Mouse (Mus musculus) lung, embryonic 14.5 days (tissue): ENCODE results near the gene H2-Q7. TPM values are rescaled to one million over a fixed set of nuclear protein-coding genes. Genes with fewer than 3 reads are reported as not detected.
"Not testable (repeated sequence)": the region's sequence is repeated elsewhere in the genome, so short reads cannot be mapped to it uniquely, and the experiment has no call there.

Experiments
- ATAC-seq: fragments of 200-750 bp; cut with Nextera tagmentation; 2 replicates; pipeline ENCODE4 v1.8.0; 2017; ENCODE audit warnings: mild to moderate bottlenecking, moderate TSS enrichment, moderate library complexity; ENCODE audit not compliant: insufficient read depth
- DNase-seq: peaks from one replicate; pipeline ENCODE4 v3.0.0-alpha.2; 2015
- H3K27ac ChIP-seq: fragments of 300-500 bp; sonication (generic); 2 replicates; pipeline ENCODE4 v1.5.1; 2014; ENCODE audit warnings: low read depth, mild to moderate bottlenecking, moderate library complexity
- H3K27me3 ChIP-seq: fragments of 300-500 bp; sonication (generic); 2 replicates; pipeline ENCODE4 v1.6.1; 2014; ENCODE audit warnings: low read length, control low read depth; ENCODE audit not compliant: insufficient read depth
- H3K36me3 ChIP-seq: fragments of 300-500 bp; sonication (generic); 2 replicates; pipeline ENCODE4 v1.6.1; 2014; ENCODE audit warnings: control low read depth; ENCODE audit not compliant: insufficient read depth
- H3K4me1 ChIP-seq: fragments of 300-500 bp; sonication (generic); 2 replicates; pipeline ENCODE4 v1.6.1; 2014; ENCODE audit warnings: antibody characterized with exemption, control low read depth; ENCODE audit not compliant: insufficient read depth
- H3K4me2 ChIP-seq: fragments of 300-500 bp; sonication (generic); 2 replicates; pipeline ENCODE4 v1.6.1; 2014; ENCODE audit warnings: mild to moderate bottlenecking
- H3K4me3 ChIP-seq: fragments of 300-500 bp; sonication (generic); 2 replicates; pipeline ENCODE4 v1.5.1; 2014; ENCODE audit warnings: low read depth, low read length
- H3K9ac ChIP-seq: fragments of 300-500 bp; sonication (generic); 2 replicates; pipeline ENCODE4 v1.6.1; 2014
- H3K9me3 ChIP-seq: fragments of 300-500 bp; sonication (generic); 2 replicates; pipeline ENCODE4 v1.6.1; 2016; ENCODE audit warnings: low read depth, low read length, control low read depth
- CTCF ChIP-seq: IDR thresholded peaks from 2 replicates; pipeline ENCODE4 v1.5.1; 2016; ENCODE audit warnings: antibody characterized with exemption, low read depth
- WGBS: fragments of 180-500 bp; shearing (Covaris S2); extraction: QIAGEN DNeasy Blood & Tissue Kit; methylation state at CpG from one replicate; pipeline ENCODE4 v1.1.7; 2014; 5-methylcytosine and 5-hydroxymethylcytosine counted together
- polyA plus RNA-seq: library from polyadenylated mRNA; unstranded; fragments of >200 nt; fragmentation: Nextera tagmentation; extraction: Ambion mirVana; gene quantifications from 2 replicates; pipeline ENCODE4 v1.2.1, GENCODE M21; 2014

H2-Q7 gene
- polyA plus RNA-seq, 1 experiment from 2014 or later = 7.3 TPM

DNA sequence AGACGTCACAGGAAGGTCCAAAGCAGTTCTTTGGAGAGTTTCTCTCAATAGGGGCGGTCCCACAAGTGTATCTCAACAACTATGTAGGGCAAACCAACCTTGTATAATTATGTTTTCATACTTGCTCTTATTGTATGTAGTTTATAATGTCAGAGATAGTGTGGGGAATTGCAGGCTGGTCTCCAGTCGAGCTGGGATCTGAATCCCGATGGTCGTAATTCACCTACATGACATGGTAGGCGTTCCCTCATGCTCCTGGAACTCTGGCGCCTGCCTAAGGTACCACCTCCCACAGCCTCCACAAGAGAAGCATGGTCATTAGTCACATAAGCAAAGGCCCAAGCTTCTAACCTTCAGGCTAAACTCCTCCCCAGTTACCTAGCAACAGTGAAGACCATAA lies 20.2 kb upstream of the H2-Q7 start:
- DNase-seq (no peak), ATAC-seq (no peak)
- H3K9me3 ChIP-seq = no peaks in the 10 kb centered on the region
- 70% methylated on average over 7 of the region's 7 CpGs for WGBS
- no peak overlapping the region for H3K4me2 ChIP-seq
- H3K4me1 ChIP-seq = no peaks in the 10 kb centered on the region
- no peak overlapping the region for H3K9ac ChIP-seq
- TF ChIP-seq CTCF = no peak
- no peak overlapping the region for H3K27ac ChIP-seq
- H3K4me3 ChIP-seq = no peak overlapping the region
- no peaks in the 10 kb centered on the region for H3K36me3 ChIP-seq
- 0 out of 2 replicates have a peak, but pooled peaks cover 8% of the 10 kb centered on the region for H3K27me3 ChIP-seq

DNA sequence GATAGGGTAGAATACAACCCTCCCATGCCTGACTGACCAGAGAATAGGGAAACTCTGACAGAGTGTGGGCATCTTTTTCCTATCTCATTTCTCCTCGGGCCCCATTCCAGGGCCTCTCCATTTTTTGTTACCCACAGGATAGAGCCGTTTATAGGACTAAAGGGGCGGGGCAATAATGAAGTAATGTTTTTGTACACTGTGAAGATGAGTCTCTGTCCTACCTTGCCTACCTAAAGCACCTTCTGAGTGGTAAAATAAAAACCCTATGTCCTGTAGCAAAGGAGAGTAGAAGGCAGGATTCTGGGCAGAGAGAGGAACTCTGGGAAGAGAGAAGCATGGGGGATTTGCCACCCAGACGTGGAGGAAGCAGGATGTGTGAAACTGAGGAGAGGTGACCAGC lies 19.4 kb upstream of the H2-Q7 start:
- WGBS = 59% methylated on average over 4 of the region's 4 CpGs
- not testable (repeated sequence) for H3K36me3 ChIP-seq, H3K9me3 ChIP-seq, H3K27ac ChIP-seq, H3K9ac ChIP-seq, H3K4me1 ChIP-seq, H3K4me3 ChIP-seq, DNase-seq, H3K27me3 ChIP-seq, ATAC-seq, H3K4me2 ChIP-seq

DNA sequence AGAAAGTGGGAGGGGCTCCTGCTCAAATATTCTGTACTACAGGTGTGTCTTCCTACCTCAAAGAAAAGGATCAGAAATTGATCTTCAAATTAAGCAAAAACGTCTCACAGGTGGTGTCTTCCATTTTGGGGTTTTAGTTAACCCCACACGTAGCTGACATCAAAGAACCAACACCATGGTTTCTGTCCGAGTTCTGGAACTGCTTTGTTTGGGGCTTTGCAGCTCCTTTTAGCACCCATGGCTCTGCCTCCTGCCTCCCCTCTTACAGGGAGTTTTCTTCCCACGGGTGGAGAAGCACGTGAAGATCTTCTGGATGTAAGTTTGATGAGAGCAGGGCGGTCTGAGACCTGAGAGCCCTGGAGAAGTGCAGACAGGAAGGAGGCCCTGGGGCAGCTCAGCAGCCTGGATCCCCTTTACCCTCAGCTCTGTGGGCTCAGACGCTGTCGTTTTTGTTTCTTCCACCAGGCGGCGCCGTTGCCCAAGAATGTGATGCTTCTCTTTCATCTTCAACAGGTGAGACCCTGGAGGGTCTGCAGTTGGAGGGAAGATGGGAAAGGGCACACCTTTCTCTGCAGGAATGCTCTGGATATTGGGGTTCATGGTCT lies 18.6 kb upstream of the H2-Q7 start:
- not testable (repeated sequence) for ATAC-seq

DNA sequence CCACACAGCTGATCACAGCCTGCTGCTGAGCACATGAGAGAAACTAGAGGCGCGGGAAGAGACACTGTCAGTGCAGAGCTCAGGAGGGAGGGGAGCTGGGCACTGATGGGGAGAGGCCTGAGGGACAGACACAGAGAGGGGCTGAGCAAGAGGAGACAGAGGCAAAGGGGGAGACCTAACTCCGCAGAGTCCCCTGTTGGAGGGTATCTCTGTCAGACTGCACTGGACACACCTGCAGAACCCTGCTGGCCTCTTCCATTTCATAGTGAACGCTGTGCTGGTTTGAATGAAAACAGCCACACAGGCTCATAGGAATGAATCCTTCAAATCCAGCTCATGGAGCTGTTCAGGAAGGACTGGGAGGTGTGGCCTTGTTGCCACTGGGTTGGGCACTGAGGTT lies 17.6 kb upstream of the H2-Q7 start:
- not testable (repeated sequence) for H3K4me3 ChIP-seq, H3K36me3 ChIP-seq, ATAC-seq, H3K4me1 ChIP-seq, DNase-seq, H3K9ac ChIP-seq, H3K4me2 ChIP-seq, H3K27ac ChIP-seq, H3K9me3 ChIP-seq
- 87% methylated on average over 4 of the region's 4 CpGs for WGBS
- peaks cover 25% of the 10 kb centered on the region for H3K27me3 ChIP-seq

More for the DNA sequence above, 18.6 kb upstream of the H2-Q7 start:
- not testable (repeated sequence) for H3K36me3 ChIP-seq, H3K27ac ChIP-seq, H3K9me3 ChIP-seq, H3K4me3 ChIP-seq, H3K4me1 ChIP-seq, H3K9ac ChIP-seq, H3K4me2 ChIP-seq
- WGBS = 16% methylated on average over 11 of the region's 11 CpGs
- H3K27me3 ChIP-seq = peaks cover 16% of the 10 kb centered on the region
- TF ChIP-seq CTCF = peak; percentile 85
- DNase-seq = peak; percentile 69

DNA sequence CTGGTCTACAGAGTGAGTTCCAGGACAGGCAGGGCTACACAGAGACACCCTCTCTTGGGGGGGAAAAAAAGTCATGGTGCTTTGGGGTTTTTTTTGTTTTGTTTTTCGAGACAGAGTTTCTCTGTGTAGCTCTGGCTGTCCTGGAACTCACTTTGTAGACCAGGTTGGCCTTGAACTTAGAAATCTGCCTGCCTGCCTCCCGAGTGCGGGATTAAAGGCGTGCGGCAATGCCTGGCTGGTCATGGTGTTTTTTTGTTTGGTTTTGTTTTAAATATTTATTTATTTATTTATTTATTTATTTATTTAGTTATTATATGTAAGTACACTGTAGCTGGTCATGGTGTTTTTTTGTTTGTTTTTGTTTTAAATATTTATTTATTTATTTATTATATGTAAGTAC lies 16.6 kb upstream of the H2-Q7 start:
- not testable (repeated sequence) for H3K9ac ChIP-seq, H3K36me3 ChIP-seq, ATAC-seq, H3K9me3 ChIP-seq, H3K4me2 ChIP-seq, H3K4me1 ChIP-seq, DNase-seq, H3K4me3 ChIP-seq, H3K27ac ChIP-seq
- 89% methylated on average over 5 of the region's 5 CpGs for WGBS
- H3K27me3 ChIP-seq = peaks cover 25% of the 10 kb centered on the region

DNA sequence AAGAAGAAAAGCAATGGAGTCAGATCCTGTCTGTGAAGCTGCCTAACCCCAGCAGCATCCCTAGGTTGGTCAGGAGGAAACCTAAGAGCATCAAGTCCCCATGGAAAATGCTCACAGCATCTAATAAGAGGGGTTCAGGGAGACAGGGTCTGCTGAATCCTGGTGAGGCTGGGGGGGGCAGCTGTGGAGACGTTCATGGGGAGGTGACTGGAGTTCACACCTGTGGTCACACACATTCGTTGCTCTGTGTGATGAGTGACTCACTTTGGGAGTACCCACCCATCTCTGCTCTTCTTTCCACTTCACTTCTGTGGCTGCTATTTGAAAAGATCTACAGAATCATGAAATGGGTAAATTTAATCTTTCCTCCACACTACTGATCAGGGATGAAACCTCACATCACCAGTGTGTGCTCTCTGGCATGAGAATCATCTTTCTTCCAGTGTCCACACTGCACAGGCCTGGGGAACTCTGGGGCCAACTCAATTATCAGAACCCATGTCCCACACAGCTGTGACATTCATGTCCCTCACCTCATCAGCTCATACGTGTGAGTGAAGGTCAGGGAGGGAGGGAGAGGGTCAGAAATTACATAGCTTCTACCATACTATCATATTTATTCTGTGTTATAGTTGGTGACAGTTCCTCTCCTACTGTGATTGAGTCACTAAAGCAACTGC lies 15.7 kb upstream of the H2-Q7 start:
- not testable (repeated sequence) for H3K27ac ChIP-seq, H3K9ac ChIP-seq, ATAC-seq, DNase-seq, H3K4me1 ChIP-seq, H3K9me3 ChIP-seq, H3K4me2 ChIP-seq, H3K4me3 ChIP-seq, H3K36me3 ChIP-seq
- WGBS = 47% methylated on average over 3 of the region's 3 CpGs
- H3K27me3 ChIP-seq = peaks cover 25% of the 10 kb centered on the region

DNA sequence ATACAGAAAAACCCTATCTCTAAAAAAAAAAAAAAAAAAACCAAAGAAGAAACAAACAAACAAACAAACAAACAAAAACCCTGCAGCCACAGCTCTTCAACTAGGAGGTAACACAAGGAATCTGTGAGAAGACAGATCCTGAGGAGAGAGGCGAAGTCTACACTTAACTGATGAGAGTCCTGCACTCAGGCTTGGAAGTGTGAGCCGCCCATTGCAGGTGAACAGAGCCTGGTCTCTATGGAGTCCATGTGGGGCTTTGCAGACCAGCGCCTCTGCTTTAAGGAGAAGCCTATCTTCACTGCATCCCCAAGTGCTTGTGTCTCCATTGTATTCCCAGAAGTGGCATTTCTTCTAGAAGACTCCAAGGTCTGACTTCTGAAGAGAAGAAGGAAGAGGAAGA lies 14.8 kb upstream of the H2-Q7 start:
- WGBS = 82% methylated on average over 3 of the region's 3 CpGs
- not testable (repeated sequence) for H3K36me3 ChIP-seq, H3K4me2 ChIP-seq, H3K9ac ChIP-seq, H3K27ac ChIP-seq, H3K9me3 ChIP-seq, H3K4me1 ChIP-seq, ATAC-seq, DNase-seq, H3K4me3 ChIP-seq
- peaks cover 25% of the 10 kb centered on the region for H3K27me3 ChIP-seq

DNA sequence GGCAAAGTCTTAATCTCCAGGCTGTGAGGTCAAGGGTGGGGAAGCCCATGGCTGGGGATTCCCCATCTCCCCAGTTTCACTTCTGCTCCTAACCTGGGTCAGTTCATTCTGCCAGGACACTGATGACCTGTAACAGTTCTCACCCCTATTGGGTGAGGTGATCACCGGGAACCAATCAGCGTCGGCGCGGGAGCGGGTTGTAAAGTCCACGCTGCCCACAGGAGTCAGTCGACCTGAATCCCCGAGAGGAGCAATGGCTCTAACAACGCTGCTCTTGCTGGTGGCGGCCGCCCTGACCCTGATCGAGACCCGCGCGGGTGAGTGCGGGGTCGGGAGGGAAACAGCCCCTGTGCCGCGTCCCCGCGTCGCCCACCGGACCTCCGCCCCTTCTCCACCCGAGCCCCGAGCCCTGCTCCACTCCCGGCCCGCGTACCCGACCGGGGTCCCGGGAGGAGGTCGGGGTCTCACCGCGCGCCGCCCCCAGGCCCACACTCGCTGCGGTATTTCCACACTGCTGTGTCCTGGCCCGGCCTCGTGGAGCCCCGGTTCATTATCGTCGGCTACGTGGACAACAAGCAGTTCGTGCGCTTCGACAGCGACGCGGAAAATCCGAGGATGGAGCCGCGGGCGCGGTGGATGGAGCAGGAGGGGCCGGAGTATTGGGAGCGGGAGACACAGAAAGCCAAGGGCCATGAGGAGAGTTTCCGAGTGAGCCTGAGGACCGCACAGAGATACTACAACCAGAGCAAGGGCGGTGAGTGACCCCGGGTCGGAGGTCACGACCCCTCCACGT lies 14.1 kb upstream of the H2-Q7 start, which contains the start of gene H2-Q6:
Gene H2-Q6 (plus strand): TSS at position 227 of the 793 bp plus-strand sequence.
- H3K9me3 ChIP-seq, H3K36me3 ChIP-seq, H3K4me1 ChIP-seq, H3K27ac ChIP-seq: not testable (repeated sequence)
- ATAC-seq = peak; percentile 51; the same call in 1 of the 2 replicates
- peak within 1 kb of the TSS; percentile 63 for H3K4me2 ChIP-seq
- peak within 1 kb of the TSS; percentile 34 for H3K4me3 ChIP-seq
- peak; percentile 55 for DNase-seq
- 2% methylated on average over 49 of the region's 66 CpGs for WGBS
- H3K27me3 ChIP-seq = peaks cover 25% of the 10 kb centered on the region
- H3K9ac ChIP-seq = peak within 1 kb of the TSS; percentile 26; the same call in 1 of the 2 replicates
